Mouse (Mus musculus) bone marrow macrophage, adult 2 months (primary cell): ENCODE measurements around the gene A930017K11Rik. TPM values are rescaled to one million over a fixed set of nuclear protein-coding genes. Genes with fewer than 3 reads are reported as not detected.

Experiments
- H3K27ac ChIP-seq: 2 replicates; pipeline ENCODE4 v1.5.1; 2012; ENCODE audit warnings: low read depth, low read length; ENCODE audit not compliant: insufficient read depth
- H3K4me1 ChIP-seq: 2 replicates; pipeline ENCODE4 v1.6.1; 2012; ENCODE audit warnings: low read length; ENCODE audit not compliant: control insufficient read depth, insufficient read depth
- H3K4me3 ChIP-seq: 2 replicates; pipeline ENCODE4 v1.5.1; 2012; ENCODE audit warnings: mild to moderate bottlenecking, low read length, moderate library complexity; ENCODE audit not compliant: insufficient read depth
- CTCF ChIP-seq: IDR thresholded peaks from 2 replicates; pipeline ENCODE4 v1.5.1; 2012; ENCODE audit warnings: low read depth, mild to moderate bottlenecking, low read length, moderate library complexity
- POLR2A ChIP-seq: IDR thresholded peaks from 2 replicates; pipeline ENCODE4 v1.6.1; 2012; ENCODE audit warnings: mild to moderate bottlenecking, low read depth, low read length, borderline replicate concordance
- polyA plus RNA-seq: library from polyadenylated mRNA; stranded (reverse); fragments of >200 nt; gene quantifications from 2 replicates; pipeline ENCODE4 v1.2.4, GENCODE M21; 2012; ENCODE audit not compliant: missing spikeins, insufficient read depth, insufficient read length

A930017K11Rik gene
- polyA plus RNA-seq, 1 experiment, result not detected

DNA sequence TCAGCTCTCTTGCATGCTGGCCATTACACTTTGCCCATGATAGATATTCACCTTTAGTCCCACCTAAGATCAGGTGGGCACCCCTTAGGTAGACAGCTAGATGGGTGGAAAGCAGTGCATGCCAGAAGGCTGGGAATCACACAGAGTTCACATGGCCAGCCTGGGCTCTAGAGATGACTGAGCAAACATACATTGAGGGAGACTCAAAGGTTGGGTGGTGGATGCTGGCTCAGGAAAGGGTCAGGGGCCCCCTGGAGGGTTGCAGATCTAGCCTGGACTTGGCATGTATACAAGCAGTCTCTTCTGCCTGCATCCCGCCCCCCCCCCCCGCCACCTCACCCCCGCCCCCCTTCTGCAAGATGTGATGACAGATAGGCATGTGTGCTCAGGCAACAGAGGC, 1.7 kb downstream of the A930017K11Rik start:
- TF ChIP-seq POLR2A, result no peak
- no peak for TF ChIP-seq CTCF

DNA sequence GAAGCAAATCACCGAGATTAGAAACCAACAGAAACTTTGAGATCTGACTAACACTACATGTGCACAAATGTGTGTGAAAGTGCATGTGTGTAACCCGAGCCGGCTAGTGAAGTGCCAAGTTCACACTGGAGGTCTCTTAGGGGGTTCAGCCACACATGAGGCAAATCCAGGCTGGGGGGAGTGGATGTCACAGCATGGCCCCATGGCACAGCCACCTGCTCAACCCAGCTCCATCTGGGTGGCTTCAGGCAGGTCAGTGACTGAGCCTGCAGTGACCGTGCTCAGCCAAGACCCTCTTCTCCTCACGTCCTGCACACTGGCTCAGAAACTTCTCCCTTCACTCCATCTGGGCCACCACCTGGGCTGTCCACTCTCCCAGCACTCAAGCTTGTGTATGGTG, 2.4 kb downstream of the A930017K11Rik start:
- TF ChIP-seq POLR2A (no peak), CTCF (no peak)
- no peaks in the 10 kb centered on the region for H3K4me1 ChIP-seq
- no peak overlapping the region for H3K27ac ChIP-seq
- no peak overlapping the region for H3K4me3 ChIP-seq

More for the DNA sequence above, 1.7 kb downstream of the A930017K11Rik start:
- Histone ChIP-seq H3K27ac (no peak overlapping the region), H3K4me3 (no peak overlapping the region), H3K4me1 (no peaks in the 10 kb centered on the region)

DNA sequence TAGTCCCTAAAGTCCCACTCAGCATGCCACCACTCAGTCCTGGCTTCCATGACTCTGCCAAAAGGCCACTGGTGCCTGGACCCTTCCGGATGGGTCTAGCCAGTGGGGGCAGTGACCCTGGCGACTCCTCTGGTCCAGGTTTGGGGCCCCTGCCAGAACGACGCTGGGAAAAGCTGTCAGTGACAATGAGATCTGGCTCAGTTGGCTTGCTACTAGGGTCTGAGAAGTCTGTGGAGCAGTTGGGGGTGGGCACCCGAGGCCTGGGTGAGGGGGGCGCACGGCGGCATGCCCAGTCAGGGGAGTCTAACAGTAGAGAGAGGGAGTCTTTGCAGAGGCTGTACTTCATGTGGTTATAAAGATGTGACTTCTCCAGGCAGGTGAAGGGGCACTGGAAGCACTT, 4.3 kb downstream of the A930017K11Rik start:
- no peak for TF ChIP-seq POLR2A
- no peak for TF ChIP-seq CTCF
- Histone ChIP-seq H3K27ac (no peak overlapping the region), H3K4me3 (no peak overlapping the region), H3K4me1 (peaks cover 4% of the 10 kb centered on the region)

DNA sequence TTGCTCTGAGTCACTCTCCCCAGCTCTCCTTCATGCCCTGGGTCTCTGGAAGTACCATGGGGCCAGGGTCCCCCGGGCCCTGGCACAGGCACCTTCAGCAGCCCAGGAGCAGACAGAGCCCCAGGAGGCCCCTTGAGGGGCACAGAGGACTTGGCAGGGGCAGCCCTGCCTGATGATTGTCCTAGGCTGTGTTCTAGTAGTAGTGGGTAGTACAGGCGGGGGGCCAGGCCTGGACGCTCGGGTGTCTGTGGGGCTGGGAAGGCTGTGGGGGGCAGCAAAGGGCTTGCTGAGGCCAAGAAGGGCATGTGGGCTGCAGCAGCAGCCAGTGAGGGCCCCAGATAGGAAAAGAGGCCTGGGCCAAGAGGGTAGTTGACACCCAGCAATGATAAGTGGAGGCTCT, 4.8 kb downstream of the A930017K11Rik start:
- TF ChIP-seq POLR2A, result no peak
- TF ChIP-seq CTCF, result no peak
- Histone ChIP-seq H3K4me1 (peaks cover 8% of the 10 kb centered on the region), H3K27ac (no peak overlapping the region), H3K4me3 (no peak overlapping the region)

DNA sequence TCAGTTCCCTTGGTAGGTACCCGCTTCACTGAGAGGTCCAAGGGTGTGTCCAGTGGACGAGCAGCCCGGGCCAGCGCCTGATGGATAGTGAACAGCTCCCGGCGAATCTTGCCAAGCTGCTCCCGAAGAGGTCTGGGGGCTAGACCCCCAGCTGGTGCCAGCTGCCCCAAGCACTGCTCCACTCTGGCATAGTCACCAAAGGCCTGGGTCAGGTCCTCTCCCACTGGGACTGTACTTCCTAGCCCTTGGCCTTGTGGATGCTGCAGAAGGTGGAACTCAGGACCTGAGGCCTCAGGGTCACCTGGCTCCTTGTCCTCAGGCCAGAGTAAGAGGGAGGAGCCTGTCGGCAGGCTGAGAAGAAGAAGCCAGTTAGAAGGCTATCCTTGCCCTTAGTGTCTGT, 5.5 kb downstream of the A930017K11Rik start:
- Histone ChIP-seq H3K27ac (no peak overlapping the region), H3K4me3 (no peak overlapping the region), H3K4me1 (peaks cover 13% of the 10 kb centered on the region)
- TF ChIP-seq CTCF (no peak), POLR2A (no peak)

DNA sequence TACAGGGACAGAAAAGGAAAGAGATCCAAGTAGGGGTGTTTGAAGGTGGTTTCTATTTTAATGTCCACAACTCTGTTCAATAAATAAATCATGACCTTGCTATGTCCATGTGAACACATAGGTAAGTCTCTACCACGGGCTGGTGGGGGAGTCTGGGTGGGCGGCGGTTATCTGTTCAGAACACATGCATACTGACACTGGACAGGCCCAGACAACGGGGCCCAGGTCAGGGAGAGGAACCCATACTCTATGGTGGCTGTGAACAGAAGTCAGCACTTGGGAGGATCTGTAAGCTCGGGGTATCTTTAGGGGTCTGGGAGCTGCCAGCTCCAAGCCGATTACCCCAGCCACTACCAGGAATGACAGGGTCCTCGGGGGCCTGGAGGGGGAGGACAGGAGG, 6.0 kb downstream of the A930017K11Rik start:
- Histone ChIP-seq H3K27ac (no peak overlapping the region), H3K4me1 (peaks cover 13% of the 10 kb centered on the region)
- no peak for TF ChIP-seq POLR2A
- no peak for TF ChIP-seq CTCF

DNA sequence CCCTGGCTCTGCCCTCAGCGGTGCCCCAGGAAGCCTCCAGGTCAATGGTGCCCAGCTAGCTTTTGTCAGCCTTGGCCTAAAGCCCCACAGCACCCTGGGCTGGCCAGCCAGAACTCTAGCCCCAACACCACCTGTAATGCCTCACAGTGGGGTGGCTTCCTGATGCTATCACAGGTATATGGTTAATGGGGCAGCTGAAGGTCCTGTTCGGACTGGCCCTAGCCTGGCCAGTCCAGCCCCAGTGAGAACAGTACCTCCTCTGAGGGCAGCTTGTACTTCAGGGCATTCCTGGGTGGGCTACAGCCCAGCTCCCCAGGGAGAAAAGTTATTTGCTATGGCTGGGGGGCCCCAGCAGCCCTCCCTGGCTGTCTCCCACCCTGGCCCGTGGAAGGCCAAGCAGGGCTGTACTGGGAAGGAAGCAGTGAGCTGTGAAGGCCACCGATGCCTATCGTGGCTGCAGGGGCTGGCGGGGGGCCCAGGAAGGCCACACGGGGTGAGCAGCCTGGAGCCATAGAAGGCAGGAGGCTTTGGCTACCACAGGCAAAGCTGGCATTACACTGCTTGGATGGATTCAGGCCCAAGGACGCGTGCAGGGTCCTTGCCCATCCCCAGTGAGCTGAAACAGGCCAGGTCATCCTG, 6.7 kb downstream of the A930017K11Rik start:
- TF ChIP-seq CTCF (no peak), POLR2A (no peak)
- Histone ChIP-seq H3K4me3 (no peak overlapping the region), H3K27ac (no peak overlapping the region), H3K4me1 (peaks cover 17% of the 10 kb centered on the region)

More for the DNA sequence above, 6.0 kb downstream of the A930017K11Rik start:
- no peak overlapping the region for H3K4me3 ChIP-seq

DNA sequence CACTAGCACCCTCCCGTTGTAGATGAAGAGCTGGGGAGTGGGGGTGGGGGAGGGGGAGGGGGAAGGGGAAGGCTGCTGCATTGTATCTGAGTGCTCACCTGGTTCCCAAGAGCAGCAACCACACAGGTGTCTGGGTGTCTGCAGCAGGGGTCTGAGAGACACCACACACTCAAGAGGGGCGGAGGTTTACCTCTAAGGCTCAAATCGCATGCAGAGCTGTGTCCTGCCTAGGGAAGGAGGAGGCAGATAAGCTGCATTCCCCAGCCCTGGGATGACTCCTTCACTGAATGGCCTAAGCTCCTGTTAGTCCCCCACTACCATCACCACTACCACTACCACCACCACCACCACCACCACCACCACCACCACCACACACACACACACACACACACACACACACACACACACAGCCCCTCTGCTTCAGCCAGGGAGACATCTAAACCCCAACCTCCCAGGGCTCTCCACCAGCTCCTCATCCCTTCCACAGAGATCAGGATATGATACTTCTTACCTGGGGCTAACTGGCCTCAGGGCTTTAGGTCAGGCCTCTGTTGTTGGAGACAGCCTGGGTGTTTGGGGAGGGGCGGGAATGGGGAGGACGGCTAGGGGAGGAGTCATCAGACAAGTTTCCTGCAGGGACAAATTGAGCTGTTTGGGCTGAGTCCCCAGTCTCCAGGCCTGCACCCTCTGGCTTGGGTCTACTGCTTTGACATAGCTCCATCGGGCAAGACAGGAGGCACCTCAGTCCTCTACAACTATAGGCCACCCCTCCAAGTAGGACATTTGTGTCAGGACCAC, 7.8 kb downstream of the A930017K11Rik start, which contains the start of the genes Pigq and Nhlrc4:
Gene Pigq (minus strand): TSS at position 571 of the 798 bp plus-strand sequence.
Gene Nhlrc4 (minus strand): TSS at position 596 of the 798 bp plus-strand sequence.
- H3K27ac ChIP-seq, result no peak within 1 kb of the TSS
- no peak for TF ChIP-seq POLR2A
- no peak for TF ChIP-seq CTCF
- no peak within 1 kb of the TSS for H3K4me3 ChIP-seq
- peaks cover 21% of the 10 kb centered on the region for H3K4me1 ChIP-seq

DNA sequence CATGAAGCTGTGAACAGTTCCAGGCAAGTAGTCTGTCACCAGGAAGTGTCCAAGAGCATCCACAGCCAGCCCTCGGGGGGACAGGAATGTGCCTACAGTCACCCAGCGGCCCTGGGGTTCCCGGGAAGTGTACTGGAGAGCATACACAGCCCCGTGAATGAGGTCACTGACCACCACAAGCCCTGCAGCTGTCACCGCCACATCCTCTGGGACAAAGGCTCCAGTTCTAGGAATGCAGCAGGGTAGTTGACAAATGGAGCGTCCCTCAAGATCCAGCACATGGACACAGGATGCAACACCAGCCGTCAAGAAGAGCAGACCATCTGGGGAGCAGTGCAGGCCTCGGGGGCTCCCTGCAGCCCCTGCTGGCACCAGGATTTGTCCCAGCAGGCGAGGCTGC, 8.6 kb downstream of the A930017K11Rik start:
- Histone ChIP-seq H3K4me1 (peaks cover 21% of the 10 kb centered on the region), H3K27ac (no peak overlapping the region)

DNA sequence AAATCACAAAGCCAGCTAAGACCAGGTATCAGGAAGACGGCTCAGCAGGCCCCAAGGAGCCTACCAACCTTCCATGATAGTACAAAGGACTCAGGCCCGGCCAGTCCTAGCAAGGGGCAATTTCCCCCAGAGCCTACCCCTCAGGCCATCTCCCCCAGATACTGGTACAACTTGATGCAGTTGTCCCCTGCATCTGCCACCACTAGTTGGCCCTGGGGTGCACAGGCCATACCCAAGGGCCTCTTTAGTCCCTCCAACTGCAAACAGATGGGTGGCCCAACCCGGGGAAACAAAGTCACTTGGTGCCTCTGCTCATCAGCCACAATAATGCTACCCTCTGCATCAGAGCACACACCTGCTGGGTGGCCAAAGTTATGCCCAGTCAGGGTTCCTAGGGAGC, 9.1 kb downstream of the A930017K11Rik start:
- peaks cover 21% of the 10 kb centered on the region for H3K4me1 ChIP-seq
- no peak overlapping the region for H3K4me3 ChIP-seq
- no peak overlapping the region for H3K27ac ChIP-seq
- no peak for TF ChIP-seq CTCF

More for the DNA sequence above, 8.6 kb downstream of the A930017K11Rik start:
- H3K4me3 ChIP-seq, result no peak overlapping the region
- TF ChIP-seq POLR2A (no peak), CTCF (no peak)
